Mouse (Mus musculus): Measurements from ENCODE around the gene Clns1a. TPM values are rescaled to one million over a fixed set of nuclear protein-coding genes. Genes with fewer than 3 reads are reported as not detected.
A peak's percentile ranks its signal among the peaks of the same experiment; 100 is the strongest.

The Clns1a gene
- polyA plus RNA-seq, 1 experiment from 2014 or later = 100 TPM

DNA sequence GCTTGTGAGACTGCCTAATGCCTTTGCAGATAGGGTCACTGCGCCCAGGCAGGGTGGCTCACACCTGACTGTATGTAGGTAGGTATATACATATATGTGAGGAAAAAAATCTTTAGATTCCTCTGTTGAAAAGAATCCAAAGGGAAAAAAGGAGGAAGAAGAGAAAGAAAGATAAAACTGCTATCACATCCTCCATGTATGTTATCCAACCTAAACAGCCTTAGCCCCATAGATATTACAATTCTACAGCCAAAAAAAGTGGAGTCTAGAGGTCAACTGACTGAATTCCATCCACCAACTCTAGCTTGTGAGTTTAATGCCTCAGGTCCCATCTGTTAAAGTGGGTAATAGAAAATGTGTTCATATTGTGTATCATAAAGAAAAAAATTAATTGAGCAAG, 993 bp upstream of the Clns1a start:
- Histone ChIP-seq H3K27ac (replicated peaks in 1 of 2; ENCODE audit: control insufficient read depth in 1 of 2, insufficient read depth in 1 of 2, low read depth in 2 of 2, low read length in 2 of 2) (no peak overlapping the region), H3K4me3 (ENCODE audit: control insufficient read depth in 1 of 2, insufficient read depth in 1 of 2, low read depth in 1 of 2, low read length in 2 of 2) (no peak overlapping the region), H3K36me3 (ENCODE audit: control insufficient read depth, insufficient read depth, low read length) (0 out of 2 replicates have a peak, but pooled peaks cover 6% of the 10 kb centered on the region), H3K27me3 (ENCODE audit: control insufficient read depth, insufficient read depth, low read length) (no peaks in the 10 kb centered on the region), H3K4me2 (ENCODE audit: low read length) (peak overlapping the region; percentile 89; the same call in 1 of the 2 replicates), H3K9me3 (ENCODE audit: control insufficient read depth, low read length) (no peaks in the 10 kb centered on the region), H3K9ac (ENCODE audit: low read length) (no peak overlapping the region), H3K4me1 (ENCODE audit: control insufficient read depth in 2 of 2, insufficient read depth in 2 of 2, low read length in 2 of 2) (peaks cover 4% of the 10 kb centered on the region in 2 experiments)
- 95% methylated on average over 1 of the region's 1 CpGs for WGBS
- no peak for ATAC-seq (ENCODE audit: insufficient number of reproducible peaks, insufficient read depth, low FRiP score, low read depth)

GRCm38 (mm10) chr7:97696133-97696505, 315 bp upstream of the Clns1a start:
- WGBS = 38% methylated on average over 19 of the region's 19 CpGs

GRCm38 (mm10) chr7:97700173-97700572, 3.7 kb downstream of the Clns1a start:
- ATAC-seq (ENCODE audit: insufficient number of reproducible peaks, insufficient read depth, low FRiP score, low read depth) = no peak
- H3K4me2 ChIP-seq (ENCODE audit: low read length) = no peak overlapping the region
- H3K9ac ChIP-seq (ENCODE audit: low read length) = no peak overlapping the region
- WGBS = 90% methylated on average over 4 of the region's 4 CpGs
- H3K4me3 ChIP-seq (ENCODE audit: control insufficient read depth in 1 of 2, insufficient read depth in 1 of 2, low read depth in 1 of 2, low read length in 2 of 2) = no peak overlapping the region
- 0 out of 2 replicates have a peak, but pooled peaks cover 6% of the 10 kb centered on the region for H3K36me3 ChIP-seq (ENCODE audit: control insufficient read depth, insufficient read depth, low read length)
- H3K4me1 ChIP-seq (ENCODE audit: control insufficient read depth in 2 of 2, insufficient read depth in 2 of 2, low read length in 2 of 2) = peaks cover 4% of the 10 kb centered on the region in 2 experiments
- H3K27ac ChIP-seq (replicated peaks in 1 of 2; ENCODE audit: control insufficient read depth in 1 of 2, insufficient read depth in 1 of 2, low read depth in 2 of 2, low read length in 2 of 2) = no peak overlapping the region
- H3K9me3 ChIP-seq (ENCODE audit: control insufficient read depth, low read length) = no peaks in the 10 kb centered on the region
- H3K27me3 ChIP-seq (ENCODE audit: control insufficient read depth, insufficient read depth, low read length) = no peaks in the 10 kb centered on the region

More at GRCm38 (mm10) chr7:97696133-97696505, 315 bp upstream of the Clns1a start:
- no peaks in the 10 kb centered on the region for H3K27me3 ChIP-seq (ENCODE audit: control insufficient read depth, insufficient read depth, low read length)
- 0 out of 2 replicates have a peak, but pooled peaks cover 6% of the 10 kb centered on the region for H3K36me3 ChIP-seq (ENCODE audit: control insufficient read depth, insufficient read depth, low read length)
- ATAC-seq (ENCODE audit: insufficient number of reproducible peaks, insufficient read depth, low FRiP score, low read depth) = peak; percentile 59
- peak overlapping the region; percentile 89 for H3K4me2 ChIP-seq (ENCODE audit: low read length)
- H3K4me1 ChIP-seq (ENCODE audit: control insufficient read depth in 2 of 2, insufficient read depth in 2 of 2, low read length in 2 of 2) = peaks cover 4% of the 10 kb centered on the region in 2 experiments
- peak overlapping the region; percentile 9 to 65; a peak in 3 of 4 replicates for H3K27ac ChIP-seq (replicated peaks in 1 of 2; ENCODE audit: control insufficient read depth in 1 of 2, insufficient read depth in 1 of 2, low read depth in 2 of 2, low read length in 2 of 2)
- H3K9ac ChIP-seq (ENCODE audit: low read length) = peak overlapping the region; percentile 86
- no peaks in the 10 kb centered on the region for H3K9me3 ChIP-seq (ENCODE audit: control insufficient read depth, low read length)
- peak overlapping the region; percentile 88 to 90 for H3K4me3 ChIP-seq (ENCODE audit: control insufficient read depth in 1 of 2, insufficient read depth in 1 of 2, low read depth in 1 of 2, low read length in 2 of 2)

GRCm38 (mm10) chr7:97701106-97701505, 4.7 kb downstream of the Clns1a start:
- no peak overlapping the region for H3K4me2 ChIP-seq (ENCODE audit: low read length)
- H3K27ac ChIP-seq (replicated peaks in 1 of 2; ENCODE audit: control insufficient read depth in 1 of 2, insufficient read depth in 1 of 2, low read depth in 2 of 2, low read length in 2 of 2) = no peak overlapping the region
- ATAC-seq (ENCODE audit: insufficient number of reproducible peaks, insufficient read depth, low FRiP score, low read depth) = no peak
- no peaks in the 10 kb centered on the region for H3K9me3 ChIP-seq (ENCODE audit: control insufficient read depth, low read length)
- no peak overlapping the region for H3K4me3 ChIP-seq (ENCODE audit: control insufficient read depth in 1 of 2, insufficient read depth in 1 of 2, low read depth in 1 of 2, low read length in 2 of 2)
- 85% methylated on average over 6 of the region's 6 CpGs for WGBS
- H3K36me3 ChIP-seq (ENCODE audit: control insufficient read depth, insufficient read depth, low read length) = peaks cover 10% of the 10 kb centered on the region; the same call in 1 of the 2 replicates
- no peak overlapping the region for H3K9ac ChIP-seq (ENCODE audit: low read length)
- no peaks in the 10 kb centered on the region for H3K27me3 ChIP-seq (ENCODE audit: control insufficient read depth, insufficient read depth, low read length)
- peaks cover under 1 to 1% of the 10 kb centered on the region in 2 experiments; a peak in 3 of 4 replicates for H3K4me1 ChIP-seq (ENCODE audit: control insufficient read depth in 2 of 2, insufficient read depth in 2 of 2, low read length in 2 of 2)

GRCm38 (mm10) chr7:97707123-97707522, 10.7 kb downstream of the Clns1a start:
- H3K9ac ChIP-seq (ENCODE audit: low read length) = no peak overlapping the region
- no peak overlapping the region for H3K27ac ChIP-seq (replicated peaks in 1 of 2; ENCODE audit: control insufficient read depth in 1 of 2, insufficient read depth in 1 of 2, low read depth in 2 of 2, low read length in 2 of 2)
- WGBS = 80% methylated on average over 4 of the region's 4 CpGs

GRCm38 (mm10) chr7:97707809-97708208, 11.4 kb downstream of the Clns1a start:
- no peak for ATAC-seq (ENCODE audit: insufficient number of reproducible peaks, insufficient read depth, low FRiP score, low read depth)
- Histone ChIP-seq H3K36me3 (ENCODE audit: control insufficient read depth, insufficient read depth, low read length) (peaks cover 25% of the 10 kb centered on the region), H3K27ac (replicated peaks in 1 of 2; ENCODE audit: control insufficient read depth in 1 of 2, insufficient read depth in 1 of 2, low read depth in 2 of 2, low read length in 2 of 2) (no peak overlapping the region), H3K27me3 (ENCODE audit: control insufficient read depth, insufficient read depth, low read length) (no peaks in the 10 kb centered on the region), H3K4me3 (ENCODE audit: control insufficient read depth in 1 of 2, insufficient read depth in 1 of 2, low read depth in 1 of 2, low read length in 2 of 2) (no peak overlapping the region), H3K4me1 (ENCODE audit: control insufficient read depth in 2 of 2, insufficient read depth in 2 of 2, low read length in 2 of 2) (0 out of 4 replicates have a peak, but pooled peaks cover 0 to 7% of the 10 kb centered on the region in 2 experiments), H3K4me2 (ENCODE audit: low read length) (no peak overlapping the region), H3K9me3 (ENCODE audit: control insufficient read depth, low read length) (no peaks in the 10 kb centered on the region), H3K9ac (ENCODE audit: low read length) (no peak overlapping the region)
- WGBS = 72% methylated on average over 5 of the region's 5 CpGs

More at GRCm38 (mm10) chr7:97707123-97707522, 10.7 kb downstream of the Clns1a start:
- H3K4me1 ChIP-seq (ENCODE audit: control insufficient read depth in 2 of 2, insufficient read depth in 2 of 2, low read length in 2 of 2) = 0 out of 4 replicates have a peak, but pooled peaks cover 0 to 7% of the 10 kb centered on the region in 2 experiments
- no peaks in the 10 kb centered on the region for H3K9me3 ChIP-seq (ENCODE audit: control insufficient read depth, low read length)
- H3K4me2 ChIP-seq (ENCODE audit: low read length) = no peak overlapping the region
- H3K4me3 ChIP-seq (ENCODE audit: control insufficient read depth in 1 of 2, insufficient read depth in 1 of 2, low read depth in 1 of 2, low read length in 2 of 2) = no peak overlapping the region
- H3K27me3 ChIP-seq (ENCODE audit: control insufficient read depth, insufficient read depth, low read length) = no peaks in the 10 kb centered on the region
- H3K36me3 ChIP-seq (ENCODE audit: control insufficient read depth, insufficient read depth, low read length) = peaks cover 19% of the 10 kb centered on the region
- no peak for ATAC-seq (ENCODE audit: insufficient number of reproducible peaks, insufficient read depth, low FRiP score, low read depth)

DNA sequence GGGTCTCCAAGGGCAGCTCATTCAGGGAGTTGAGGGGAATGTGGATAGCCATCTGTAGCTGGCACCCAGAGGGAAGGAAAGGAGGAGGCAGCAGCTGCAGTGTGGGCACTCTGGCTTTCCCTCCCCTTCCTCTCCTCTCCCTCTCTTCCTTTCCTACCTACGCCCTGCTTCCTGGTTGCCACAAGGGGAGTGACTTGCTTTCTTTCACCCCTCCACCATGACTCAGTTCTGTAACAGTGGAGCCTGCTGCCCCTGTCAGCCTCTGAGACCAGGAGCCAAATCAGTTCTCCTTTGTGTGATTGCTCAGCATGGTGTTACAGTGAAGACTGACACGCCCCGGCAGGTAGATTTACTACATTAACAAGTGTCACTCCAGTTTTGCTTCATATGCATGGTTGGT, 12.8 kb downstream of the Clns1a start:
- Histone ChIP-seq H3K4me1 (ENCODE audit: control insufficient read depth in 2 of 2, insufficient read depth in 2 of 2, low read length in 2 of 2) (0 out of 4 replicates have a peak, but pooled peaks cover 0 to 7% of the 10 kb centered on the region in 2 experiments), H3K4me3 (ENCODE audit: control insufficient read depth in 1 of 2, insufficient read depth in 1 of 2, low read depth in 1 of 2, low read length in 2 of 2) (no peak overlapping the region), H3K27ac (replicated peaks in 1 of 2; ENCODE audit: control insufficient read depth in 1 of 2, insufficient read depth in 1 of 2, low read depth in 2 of 2, low read length in 2 of 2) (no peak overlapping the region), H3K4me2 (ENCODE audit: low read length) (no peak overlapping the region), H3K27me3 (ENCODE audit: control insufficient read depth, insufficient read depth, low read length) (no peaks in the 10 kb centered on the region), H3K9ac (ENCODE audit: low read length) (no peak overlapping the region), H3K9me3 (ENCODE audit: control insufficient read depth, low read length) (no peaks in the 10 kb centered on the region), H3K36me3 (ENCODE audit: control insufficient read depth, insufficient read depth, low read length) (peaks cover 35% of the 10 kb centered on the region)
- WGBS = 74% methylated on average over 3 of the region's 3 CpGs
- ATAC-seq (ENCODE audit: insufficient number of reproducible peaks, insufficient read depth, low FRiP score, low read depth) = no peak

- H3K36me3 ChIP-seq (ENCODE audit: control insufficient read depth, insufficient read depth, low read length) = peaks cover 79% of the 10 kb centered on the region
Observed at GRCm38 (mm10) chr7:97714651-97715050, 18.2 kb downstream of the Clns1a start.

More at GRCm38 (mm10) chr7:97714651-97715050, 18.2 kb downstream of the Clns1a start:
- no peak overlapping the region for H3K27ac ChIP-seq (replicated peaks in 1 of 2; ENCODE audit: control insufficient read depth in 1 of 2, insufficient read depth in 1 of 2, low read depth in 2 of 2, low read length in 2 of 2)
- 90% methylated on average over 5 of the region's 5 CpGs for WGBS
- no peak overlapping the region for H3K4me3 ChIP-seq (ENCODE audit: control insufficient read depth in 1 of 2, insufficient read depth in 1 of 2, low read depth in 1 of 2, low read length in 2 of 2)
- H3K4me1 ChIP-seq (ENCODE audit: control insufficient read depth in 2 of 2, insufficient read depth in 2 of 2, low read length in 2 of 2) = no peaks in the 10 kb centered on the region
- no peak overlapping the region for H3K4me2 ChIP-seq (ENCODE audit: low read length)
- peaks cover 6% of the 10 kb centered on the region; the same call in 1 of the 2 replicates for H3K9me3 ChIP-seq (ENCODE audit: control insufficient read depth, low read length)
- ATAC-seq (ENCODE audit: insufficient number of reproducible peaks, insufficient read depth, low FRiP score, low read depth) = no peak
- H3K9ac ChIP-seq (ENCODE audit: low read length) = no peak overlapping the region
- no peaks in the 10 kb centered on the region for H3K27me3 ChIP-seq (ENCODE audit: control insufficient read depth, insufficient read depth, low read length)

Data from heart, embryonic 14.5 days (tissue).